Mouse (Mus musculus) kidney, postnatal 0 days (tissue): Measurements from ENCODE around the gene Tent4b. TPM values are rescaled to one million over a fixed set of nuclear protein-coding genes. Genes with fewer than 3 reads are reported as not detected.

Source experiments
- ATAC-seq: fragments of 200-750 bp; cut with Nextera tagmentation; replicated peaks from 2 replicates; pipeline ENCODE4 v1.8.0; 2017; ENCODE audit warnings: low read depth, moderate number of reproducible peaks, moderate TSS enrichment, moderate library complexity; ENCODE audit not compliant: low FRiP score
- DNase-seq: peaks from one replicate; pipeline ENCODE4 v3.0.0-alpha.2; 2016; ENCODE audit warnings: low spot score
- H3K27ac ChIP-seq: fragments of 300-500 bp; sonication (generic); 2 replicates; pipeline ENCODE4 v1.5.1; 2014; ENCODE audit warnings: mild to moderate bottlenecking
- H3K27me3 ChIP-seq: fragments of 300-500 bp; sonication (generic); 2 replicates; pipeline ENCODE4 v1.6.1; 2014; ENCODE audit warnings: low read length, mixed read lengths; ENCODE audit not compliant: insufficient read depth
- H3K36me3 ChIP-seq: fragments of 300-500 bp; sonication (generic); 2 replicates; pipeline ENCODE4 v1.6.1; 2014; ENCODE audit warnings: low read length, mixed read lengths; ENCODE audit not compliant: insufficient read depth
- H3K4me1 ChIP-seq: fragments of 300-500 bp; sonication (generic); replicated peaks from 2 replicates; pipeline ENCODE4 v1.6.1; 2014; ENCODE audit warnings: antibody characterized with exemption, low read length, mixed read lengths; ENCODE audit not compliant: insufficient read depth
- H3K4me2 ChIP-seq: fragments of 300-500 bp; sonication (generic); 2 replicates; pipeline ENCODE4 v1.6.1; 2014; ENCODE audit warnings: mild to moderate bottlenecking, low read length, moderate library complexity, mixed read lengths
- H3K4me3 ChIP-seq: fragments of 300-500 bp; sonication (generic); replicated peaks from 2 replicates; pipeline ENCODE4 v1.5.1; 2014; ENCODE audit warnings: low read depth, low read length
- H3K9ac ChIP-seq: fragments of 300-500 bp; sonication (generic); 2 replicates; pipeline ENCODE4 v1.6.1; 2014; ENCODE audit warnings: low read depth, low read length
- H3K9me3 ChIP-seq: fragments of 300-500 bp; sonication (generic); replicated peaks from 2 replicates; pipeline ENCODE4 v1.6.1; 2016; ENCODE audit warnings: low read length, inconsistent platforms, mixed read lengths
- CTCF ChIP-seq: IDR thresholded peaks from 2 replicates; pipeline ENCODE4 v1.5.1; 2016; ENCODE audit warnings: antibody characterized with exemption, low read depth, mild to moderate bottlenecking, moderate library complexity
- WGBS: fragments of 180-500 bp; shearing (Covaris S2); extraction: QIAGEN DNeasy Blood & Tissue Kit; methylation state at CpG from one replicate; pipeline ENCODE4 v1.1.7; 2014; 5-methylcytosine and 5-hydroxymethylcytosine counted together
- polyA plus RNA-seq: library from polyadenylated mRNA; unstranded; fragments of >200 nt; fragmentation: Nextera tagmentation; extraction: Ambion mirVana; gene quantifications from 2 replicates; pipeline ENCODE4 v1.2.1, GENCODE M21; 2015

The Tent4b gene
- polyA plus RNA-seq, 1 experiment from 2014 or later, result 7.6 TPM

GRCm38 (mm10) chr8:88241871-88242270, 42.9 kb downstream of the Tent4b start:
- no peak for DNase-seq
- TF ChIP-seq CTCF, result no peak
- peaks cover 4% of the 10 kb centered on the region; the same call in 1 of the 2 replicates for H3K36me3 ChIP-seq
- no peak overlapping the region for H3K9ac ChIP-seq
- no peaks in the 10 kb centered on the region for H3K4me1 ChIP-seq
- ATAC-seq, result no peak
- H3K27ac ChIP-seq, result no peak overlapping the region
- H3K4me2 ChIP-seq, result no peak overlapping the region
- no peaks in the 10 kb centered on the region for H3K27me3 ChIP-seq
- H3K9me3 ChIP-seq, result no peaks in the 10 kb centered on the region
- 86% methylated on average over 4 of the region's 4 CpGs for WGBS
- no peak overlapping the region for H3K4me3 ChIP-seq

GRCm38 (mm10) chr8:88244298-88244697, 45.3 kb downstream of the Tent4b start:
- H3K9ac ChIP-seq, result no peak overlapping the region
- ATAC-seq (0 out of 2 replicates have a peak, but pooled peaks have one; percentile 66), DNase-seq (peak; percentile 74)
- no peaks in the 10 kb centered on the region for H3K27me3 ChIP-seq
- no peaks in the 10 kb centered on the region for H3K9me3 ChIP-seq
- H3K27ac ChIP-seq, result no peak overlapping the region
- WGBS, result 82% methylated on average over 4 of the region's 4 CpGs
- peaks cover 11% of the 10 kb centered on the region; the same call in 1 of the 2 replicates for H3K36me3 ChIP-seq
- H3K4me2 ChIP-seq, result no peak overlapping the region
- H3K4me3 ChIP-seq, result no peak overlapping the region
- no peaks in the 10 kb centered on the region for H3K4me1 ChIP-seq
- peak; percentile 81 for TF ChIP-seq CTCF

- no peaks in the 10 kb centered on the region for H3K9me3 ChIP-seq
- no peak overlapping the region for H3K27ac ChIP-seq
- no peak overlapping the region for H3K4me3 ChIP-seq
- peaks cover 36% of the 10 kb centered on the region for H3K36me3 ChIP-seq
- no peak overlapping the region for H3K9ac ChIP-seq
- no peak overlapping the region for H3K4me2 ChIP-seq
- no peak for ATAC-seq
- H3K4me1 ChIP-seq, result no peaks in the 10 kb centered on the region
- peak; percentile 53 for DNase-seq
- TF ChIP-seq CTCF, result peak; percentile 64
- WGBS, result 78% methylated on average over 3 of the region's 3 CpGs
- H3K27me3 ChIP-seq, result no peaks in the 10 kb centered on the region
Observed at GRCm38 (mm10) chr8:88252791-88253190, 53.8 kb downstream of the Tent4b start.

GRCm38 (mm10) chr8:88254957-88255356, 55.9 kb downstream of the Tent4b start:
- no peak overlapping the region for H3K9ac ChIP-seq
- WGBS, result 90% methylated on average over 7 of the region's 7 CpGs
- DNase-seq (no peak), ATAC-seq (no peak)
- H3K36me3 ChIP-seq, result peaks cover 30% of the 10 kb centered on the region
- no peak overlapping the region for H3K4me3 ChIP-seq
- H3K4me1 ChIP-seq, result no peaks in the 10 kb centered on the region
- no peak for TF ChIP-seq CTCF
- H3K4me2 ChIP-seq, result no peak overlapping the region
- no peak overlapping the region for H3K27ac ChIP-seq
- H3K9me3 ChIP-seq, result no peaks in the 10 kb centered on the region
- H3K27me3 ChIP-seq, result no peaks in the 10 kb centered on the region

- DNase-seq, result no peak
- WGBS, result 36% methylated on average over 6 of the region's 6 CpGs
- no peak for ATAC-seq
Observed at GRCm38 (mm10) chr8:88258024-88258423, 59.0 kb downstream of the Tent4b start.

GRCm38 (mm10) chr8:88258544-88258943, 59.5 kb downstream of the Tent4b start:
- WGBS, result 77% methylated on average over 11 of the region's 11 CpGs
- Histone ChIP-seq H3K27ac (no peak overlapping the region), H3K9ac (no peak overlapping the region), H3K4me1 (0 out of 2 replicates have a peak, but pooled peaks cover 5% of the 10 kb centered on the region), H3K9me3 (no peaks in the 10 kb centered on the region), H3K27me3 (no peaks in the 10 kb centered on the region), H3K4me2 (no peak overlapping the region), H3K4me3 (no peak overlapping the region), H3K36me3 (0 out of 2 replicates have a peak, but pooled peaks cover 12% of the 10 kb centered on the region)
- DNase-seq, result no peak
- no peak for ATAC-seq
- TF ChIP-seq CTCF, result no peak

More at GRCm38 (mm10) chr8:88258024-88258423, 59.0 kb downstream of the Tent4b start:
- H3K4me2 ChIP-seq, result no peak overlapping the region
- TF ChIP-seq CTCF, result no peak
- 0 out of 2 replicates have a peak, but pooled peaks cover 12% of the 10 kb centered on the region for H3K36me3 ChIP-seq
- 0 out of 2 replicates have a peak, but pooled peaks cover 5% of the 10 kb centered on the region for H3K4me1 ChIP-seq
- 0 out of 2 replicates have a peak overlapping the region, but pooled peaks have one; percentile 3 for H3K27ac ChIP-seq
- no peak overlapping the region for H3K9ac ChIP-seq
- H3K9me3 ChIP-seq, result no peaks in the 10 kb centered on the region
- H3K4me3 ChIP-seq, result no peak overlapping the region
- no peaks in the 10 kb centered on the region for H3K27me3 ChIP-seq
